ENCODE assay signal across 17 mouse cellular contexts in the genomic region with DNA sequence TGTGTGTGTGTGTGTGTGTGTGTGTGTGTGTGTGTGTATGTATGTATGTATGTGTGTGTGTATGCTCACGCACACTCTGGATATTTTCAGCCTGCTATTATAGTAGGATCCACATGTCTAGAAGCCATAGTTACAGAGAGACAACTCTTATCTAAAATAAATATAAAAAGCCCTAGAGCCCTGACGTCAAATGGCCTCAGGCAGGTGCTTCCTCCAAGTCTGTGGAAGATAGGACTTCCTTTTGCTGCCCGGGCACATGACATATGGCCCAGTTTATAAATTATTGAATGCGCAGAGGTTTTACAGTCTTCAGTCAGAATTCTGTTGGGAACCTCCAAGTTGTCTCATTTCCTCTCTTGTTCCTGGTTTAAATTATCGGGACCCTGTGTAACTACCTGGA. TPM values are rescaled to one million over a fixed set of nuclear protein-coding genes. Genes with fewer than 3 reads are reported as not detected.
DNase-seq lines count a peak whose midpoint lies in the region; ATAC-seq and TF ChIP-seq lines count a peak whose summit lies in the region.
"Had no signal": no experiment of that assay in that cellular context is flagged by ENCODE, and none has a peak within 500 bp of the region (broad histone marks: within the 10 kb centered on the region; RNA-seq: fewer than 3 reads in every experiment).

No protein-coding gene starts in this region.

- H3K27me3 ChIP-seq in kidney, postnatal 0 days (ENCODE audit: insufficient read depth, low read length) = no peaks in the 10 kb centered on the region
- H3K27me3 ChIP-seq in intestine, embryonic 16.5 days (replicated peaks; ENCODE audit: control insufficient read depth, insufficient read depth, low read length) = no peaks in the 10 kb centered on the region; the same call in 1 of the 2 replicates
- H3K27me3 ChIP-seq: embryonic facial prominence, embryonic 12.5 days; stomach, embryonic 15.5 days had no signal

- no peak overlapping the region for H3K27ac ChIP-seq in kidney, postnatal 0 days
- H3K27ac ChIP-seq in intestine, embryonic 16.5 days (ENCODE audit: low read length) = no peak overlapping the region
- H3K27ac ChIP-seq: embryonic facial prominence, embryonic 12.5 days; hindbrain, embryonic 14.5 days; stomach, embryonic 15.5 days had no signal

- peak; percentile 22 for DNase-seq in kidney, postnatal 0 days (ENCODE audit: low spot score)
- DNase-seq in kidney, postnatal 10 days = no peak
- DNase-seq in B cell, adult 2 months = peak; percentile 38 to 53
- DNase-seq in T-cell, adult 2 months (ENCODE audit: low spot score) = peak; percentile 41
- no peak for DNase-seq in gastrocnemius, postnatal 14 days
- no peak for DNase-seq in urinary bladder, postnatal 4 days (ENCODE audit: low spot score in 2 of 2)
- no peak for DNase-seq in ovary, postnatal 36 days (ENCODE audit: low spot score)

- H3K9me3 ChIP-seq in kidney, postnatal 0 days (replicated peaks; ENCODE audit: low read length) = no peaks in the 10 kb centered on the region
- no peaks in the 10 kb centered on the region for H3K9me3 ChIP-seq in intestine, embryonic 16.5 days (ENCODE audit: control insufficient read depth, low read length)
- H3K9me3 ChIP-seq: embryonic facial prominence, embryonic 12.5 days; stomach, embryonic 15.5 days had no signal

- intact Hi-C loops in gastrocnemius, postnatal 14 days (cut with DNase I; ENCODE audit: low total_unique reads) = no loop called here

- H3K4me2 ChIP-seq in kidney, postnatal 0 days (ENCODE audit: low read length) = no peak overlapping the region
- no peak overlapping the region for H3K4me2 ChIP-seq in intestine, embryonic 16.5 days (ENCODE audit: low read depth, low read length)
- H3K4me2 ChIP-seq: embryonic facial prominence, embryonic 12.5 days; hindbrain, embryonic 14.5 days; stomach, embryonic 15.5 days had no signal

- TF ChIP-seq CTCF in kidney, postnatal 0 days (IDR thresholded peaks at IDR 0.05; ENCODE audit: low read depth) = no peak

- WGBS in kidney, postnatal 0 days = 64% methylated on average over 5 of the region's 5 CpGs
- 64% methylated on average over 5 of the region's 5 CpGs for WGBS in intestine, embryonic 16.5 days

- no peaks in the 10 kb centered on the region for H3K36me3 ChIP-seq in kidney, postnatal 0 days (ENCODE audit: insufficient read depth, low read length)
- H3K36me3 ChIP-seq in intestine, embryonic 16.5 days (ENCODE audit: control insufficient read depth, insufficient read depth, low read length) = no peaks in the 10 kb centered on the region
- H3K36me3 ChIP-seq: embryonic facial prominence, embryonic 12.5 days; stomach, embryonic 15.5 days had no signal

- ATAC-seq in kidney, postnatal 0 days (replicated peaks; ENCODE audit: low FRiP score, low read depth) = no peak
- peak; percentile 59; the same call in 1 of the 2 replicates for ATAC-seq in intestine, embryonic 16.5 days

- no peaks in the 10 kb centered on the region for H3K4me1 ChIP-seq in kidney, postnatal 0 days (replicated peaks; ENCODE audit: insufficient read depth, low read length)
- peaks cover 6% of the 10 kb centered on the region; the same call in 1 of the 2 replicates for H3K4me1 ChIP-seq in intestine, embryonic 16.5 days (ENCODE audit: control insufficient read depth, insufficient read depth, low read length)
- H3K4me1 ChIP-seq: embryonic facial prominence, embryonic 12.5 days had no signal

- no peak overlapping the region for H3K9ac ChIP-seq in kidney, postnatal 0 days (ENCODE audit: low read depth, low read length)
- H3K9ac ChIP-seq in intestine, embryonic 16.5 days (ENCODE audit: low read depth, low read length) = no peak overlapping the region
- H3K9ac ChIP-seq: embryonic facial prominence, embryonic 12.5 days; forebrain, postnatal 0 days; hindbrain, embryonic 14.5 days; stomach, embryonic 15.5 days had no signal

- no peak overlapping the region for H3K4me3 ChIP-seq in kidney, postnatal 0 days (replicated peaks; ENCODE audit: low read depth, low read length)
- H3K4me3 ChIP-seq in intestine, embryonic 16.5 days (ENCODE audit: low read length) = no peak overlapping the region
- H3K4me3 ChIP-seq: embryonic facial prominence, embryonic 12.5 days; myocyte; stomach, embryonic 15.5 days had no signal

RNA-seq across cellular contexts. Expression of a gene that starts 44.7 kb away (rescaled TPM):
- not detected in 2 replicates for polyA plus RNA-seq in kidney, postnatal 0 days (2015; fragmentation: Nextera tagmentation; extraction: Ambion mirVana)
- polyA plus RNA-seq in intestine, embryonic 16.5 days (2015; fragmentation: Nextera tagmentation; extraction: Ambion mirVana) = 0.43 and 0.56 TPM in 2 replicates
- total RNA-seq in gastrocnemius, postnatal 14 days (2021) = not detected
- total RNA-seq: forebrain, postnatal 0 days; gastrocnemius, adult 8-10 months; heart, adult 8-10 months; left cerebral cortex, postnatal 14 days had no signal
- polyA plus RNA-seq: embryonic facial prominence, embryonic 12.5 days; forebrain, postnatal 0 days; hindbrain, embryonic 14.5 days; limb, embryonic 14.5 days; myocyte; stomach, embryonic 15.5 days had no signal

Comparison
In these comparisons a context has a peak if more than half of its experiments do, and no peak if none do; other contexts are left out.
1. DNase-seq: peak in kidney, postnatal 0 days (single experiment), B cell, adult 2 months (2 of 2) and T-cell, adult 2 months (single experiment); none in kidney, postnatal 10 days (single experiment), gastrocnemius, postnatal 14 days (single experiment), urinary bladder, postnatal 4 days (0 of 2) and ovary, postnatal 36 days (single experiment).